ENCODE assay signal across 26 mouse cellular contexts in the genomic region with DNA sequence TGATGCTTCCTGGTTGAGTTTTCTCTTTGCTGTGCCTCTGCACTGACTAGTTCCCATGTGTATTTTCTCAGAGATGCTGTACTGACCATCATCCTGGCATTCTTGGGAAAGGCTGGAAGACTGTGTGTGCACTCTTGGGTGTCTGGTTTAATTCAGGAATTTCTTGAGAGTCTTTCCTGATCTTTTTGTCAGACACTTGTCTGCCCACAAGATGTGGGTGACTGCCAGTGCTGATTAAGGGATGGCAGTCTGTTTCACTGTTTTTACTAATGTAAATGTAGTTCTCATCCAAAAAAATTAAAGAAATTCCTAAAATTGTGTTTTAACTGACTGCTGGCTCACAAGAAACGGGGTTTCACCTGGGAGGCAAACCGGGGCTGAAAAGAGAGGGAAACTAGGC.
A peak's percentile ranks its signal among the peaks of the same experiment; 100 is the strongest.
DNase-seq lines count a peak whose midpoint lies in the region; ATAC-seq and TF ChIP-seq lines count a peak whose summit lies in the region.
"Had no signal": no experiment of that assay in that cellular context is flagged by ENCODE, and none has a peak within 500 bp of the region (broad histone marks: within the 10 kb centered on the region; RNA-seq: fewer than 3 reads in every experiment).

No protein-coding gene starts in this region.

- no peaks in the 10 kb centered on the region for H3K27me3 ChIP-seq in kidney, adult 2 months (replicated peaks; ENCODE audit: control insufficient read depth, insufficient read depth, low read length)
- H3K27me3 ChIP-seq: forebrain, embryonic 13.5 days; heart, embryonic 13.5 days had no signal

- TF ChIP-seq POLR2A in kidney, adult 2 months (IDR thresholded peaks at IDR 0.05; ENCODE audit: low read depth, low read length) = no peak

- DNase-seq in frontal cortex, postnatal 10 days (ENCODE audit: low spot score in 2 of 2) = no peak
- DNase-seq in left cerebral cortex, adult 18-20 months (ENCODE audit: low spot score in 2 of 2) = peak; percentile 3 to 13
- DNase-seq in left cerebral cortex, postnatal 4 days = no peak
- peak; percentile 6 for DNase-seq in right cerebral cortex, adult 18-20 months
- DNase-seq in right cerebral cortex, postnatal 14 days = no peak
- peak; percentile 44 for DNase-seq in brain, adult 2 months (ENCODE audit: low read depth, low spot score)
- no peak for DNase-seq in kidney, adult 2 months
- DNase-seq: adrenal gland, adult 8-10 months; adrenal gland, postnatal 25 days; cerebellum, adult 18-20 months; cerebellum, adult 9-10 months; cerebellum, postnatal 14 days; gastrocnemius, postnatal 10 days; gastrocnemius, postnatal 36 days; heart, adult 2 months; heart, postnatal 14 days; heart, postnatal 4 days had no signal

- H3K4me3 ChIP-seq in kidney, adult 2 months (ENCODE audit: insufficient read depth, low read depth, low read length) = no peak overlapping the region
- H3K4me3 ChIP-seq: forebrain, embryonic 10.5 days; forebrain, embryonic 13.5 days; heart, adult 2 months; heart, embryonic 10.5 days; heart, embryonic 13.5 days had no signal

- 77% methylated on average over 2 of the region's 2 CpGs for WGBS in kidney, adult 2 months

- intact Hi-C loops in left cerebral cortex, postnatal 4 days (cut with DNase I) = no loop called here

- no peak for TF ChIP-seq CTCF in kidney, adult 2 months (conservative IDR thresholded peaks at IDR 0.05; ENCODE audit: insufficient read depth, insufficient read length, low read depth, low read length)

- no peaks in the 10 kb centered on the region for H3K4me1 ChIP-seq in kidney, adult 2 months (ENCODE audit: control insufficient read depth, insufficient read depth, low read length)
- H3K4me1 ChIP-seq: forebrain, embryonic 10.5 days; forebrain, embryonic 13.5 days; heart, embryonic 10.5 days; heart, embryonic 13.5 days had no signal

- H3K27ac ChIP-seq in kidney, adult 2 months (ENCODE audit: insufficient read depth, low read depth, low read length) = no peak overlapping the region
- H3K27ac ChIP-seq: forebrain, embryonic 10.5 days; forebrain, embryonic 13.5 days; heart, adult 2 months; heart, embryonic 10.5 days; heart, embryonic 13.5 days; hindbrain, embryonic 14.5 days; hindbrain, postnatal 0 days had no signal

- peak; percentile 89 for ATAC-seq in frontal cortex, adult (ENCODE audit: low TSS enrichment)
- ATAC-seq: activated CD4-positive, CD25-positive, alpha-beta regulatory T cell, adult 4 months; forebrain, embryonic 13.5 days; forebrain, embryonic 16.5 days; hindbrain, postnatal 0 days had no signal

- H3K36me3 ChIP-seq in kidney, adult 2 months (ENCODE audit: control insufficient read depth, insufficient read depth, low read length) = no peaks in the 10 kb centered on the region
- H3K36me3 ChIP-seq: forebrain, embryonic 10.5 days; heart, embryonic 10.5 days; heart, embryonic 13.5 days had no signal

Comparison
In these comparisons a context has a peak if more than half of its experiments do, and no peak if none do; other contexts are left out.
1. DNase-seq: peak in left cerebral cortex, adult 18-20 months (2 of 2), right cerebral cortex, adult 18-20 months (single experiment) and brain, adult 2 months (single experiment); none in frontal cortex, postnatal 10 days (0 of 2), left cerebral cortex, postnatal 4 days (single experiment), right cerebral cortex, postnatal 14 days (single experiment) and kidney, adult 2 months (single experiment).